In the genomic region with DNA sequence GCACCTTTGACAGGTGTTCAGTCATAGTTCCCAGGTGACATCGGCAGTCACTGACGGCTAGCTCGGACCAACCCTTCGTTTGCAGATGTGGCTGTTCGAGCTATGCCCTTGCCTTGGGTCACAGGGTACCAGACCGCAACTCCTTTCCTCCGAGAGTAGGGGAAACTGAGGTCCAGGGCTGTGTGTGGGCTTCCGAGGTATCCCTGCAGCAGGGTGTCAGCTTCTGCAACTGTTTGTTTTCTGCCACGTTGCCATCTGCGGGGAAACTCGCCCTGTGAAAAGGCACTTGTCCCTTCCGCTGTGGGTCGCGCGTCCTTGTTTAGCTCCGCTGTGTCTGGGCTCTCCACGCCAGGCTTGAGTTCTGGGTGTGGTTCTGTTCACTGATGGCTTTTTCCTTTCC, we compare ENCODE assay signal across 8 mouse cellular contexts. TPM values are rescaled to one million over a fixed set of nuclear protein-coding genes. Genes with fewer than 3 reads are reported as not detected.
A peak's percentile ranks its signal among the peaks of the same experiment; 100 is the strongest.
DNase-seq lines count a peak whose midpoint lies in the region; ATAC-seq lines count a peak whose summit lies in the region.

No protein-coding gene starts in this region.

- 10% methylated on average over 17 of the region's 17 CpGs for WGBS in embryonic facial prominence, embryonic 12.5 days
- WGBS in hindbrain, embryonic 11.5 days: 12% methylated on average over 17 of the region's 17 CpGs

- peaks cover 20% of the 10 kb centered on the region for H3K4me1 ChIP-seq in embryonic facial prominence, embryonic 12.5 days
- no peaks in the 10 kb centered on the region for H3K4me1 ChIP-seq in hindbrain, embryonic 11.5 days (replicated peaks; ENCODE audit: control insufficient read depth, insufficient read depth, low read length)

- no peaks in the 10 kb centered on the region for H3K36me3 ChIP-seq in embryonic facial prominence, embryonic 12.5 days
- H3K36me3 ChIP-seq in hindbrain, embryonic 11.5 days (ENCODE audit: control insufficient read depth, insufficient read depth, low read length): no peaks in the 10 kb centered on the region

- DNase-seq in right cerebral cortex, postnatal 14 days: peak; percentile 31
- no peak for DNase-seq in right cerebral cortex, adult 18-20 months
- DNase-seq in hindbrain, embryonic 11.5 days (ENCODE audit: low spot score): no peak
- DNase-seq in liver: peak; percentile 28
- no peak for DNase-seq in frontal cortex, postnatal 25 days (ENCODE audit: low spot score in 2 of 2)

- peak; percentile 52 for ATAC-seq in activated CD4-positive, CD25-positive, alpha-beta regulatory T cell, adult 4 months
- ATAC-seq in embryonic facial prominence, embryonic 12.5 days (ENCODE audit: insufficient number of reproducible peaks, insufficient read depth, low FRiP score, low TSS enrichment): no peak; the same call in 1 of the 2 replicates
- ATAC-seq in hindbrain, embryonic 11.5 days (ENCODE audit: low FRiP score): peak; percentile 71
- ATAC-seq in monocyte, adult 5-6 weeks (replicated peaks; ENCODE audit: insufficient number of reproducible peaks, low FRiP score, low TSS enrichment, poor library complexity, severe bottlenecking): 0 out of 2 replicates have a peak, but pooled peaks have one; percentile 8

- peak overlapping the region; percentile 98 for H3K4me2 ChIP-seq in embryonic facial prominence, embryonic 12.5 days (replicated peaks)
- H3K4me2 ChIP-seq in hindbrain, embryonic 11.5 days (replicated peaks; ENCODE audit: low read depth, low read length): peak overlapping the region; percentile 92

- peak overlapping the region; percentile 78 for H3K4me3 ChIP-seq in embryonic facial prominence, embryonic 12.5 days
- H3K4me3 ChIP-seq in hindbrain, embryonic 11.5 days (ENCODE audit: low read depth, low read length): peak overlapping the region; percentile 84

- H3K9me3 ChIP-seq in embryonic facial prominence, embryonic 12.5 days: no peaks in the 10 kb centered on the region
- no peaks in the 10 kb centered on the region for H3K9me3 ChIP-seq in hindbrain, embryonic 11.5 days (ENCODE audit: control insufficient read depth, low read length)

- peak overlapping the region; percentile 82 for H3K9ac ChIP-seq in embryonic facial prominence, embryonic 12.5 days
- peak overlapping the region; percentile 90 for H3K9ac ChIP-seq in hindbrain, embryonic 11.5 days (ENCODE audit: low read depth, low read length)

- 0 out of 2 replicates have a peak, but pooled peaks cover 3% of the 10 kb centered on the region for H3K27me3 ChIP-seq in embryonic facial prominence, embryonic 12.5 days
- H3K27me3 ChIP-seq in hindbrain, embryonic 11.5 days (ENCODE audit: control insufficient read depth, insufficient read depth, low read length): no peaks in the 10 kb centered on the region

- no peak overlapping the region for H3K27ac ChIP-seq in embryonic facial prominence, embryonic 12.5 days
- no peak overlapping the region for H3K27ac ChIP-seq in hindbrain, embryonic 11.5 days (ENCODE audit: low read depth, low read length)

RNA-seq across cellular contexts. Expression of a gene that starts 0.5 kb away (rescaled TPM):
- 1 to 10 TPM; 2.3 to 2.5 TPM for polyA plus RNA-seq in activated CD4-positive, CD25-positive, alpha-beta regulatory T cell, adult 4 months (2017; shearing (Covaris generic))
- polyA plus RNA-seq in embryonic facial prominence, embryonic 12.5 days (2016; fragmentation: Nextera tagmentation; extraction: Ambion mirVana): 1.7 and 2.0 TPM in 2 replicates
- polyA plus RNA-seq in hindbrain, embryonic 11.5 days (2014; fragmentation: Nextera tagmentation; extraction: Ambion mirVana): 2.0 and 3.2 TPM in 2 replicates
- total RNA-seq in monocyte, adult 5-6 weeks (2017): 5.2 to 11.1 TPM (median 8.1 TPM) in 3 replicates

RNA-seq across cellular contexts. Expression of a gene that starts 19.7 kb away (rescaled TPM):
- polyA plus RNA-seq in activated CD4-positive, CD25-positive, alpha-beta regulatory T cell, adult 4 months (2017; shearing (Covaris generic)): under 1 TPM in 1 of 2 experiments, not detected in 1; 0.37 TPM
- 0.15 and 0.39 TPM in 2 replicates for polyA plus RNA-seq in embryonic facial prominence, embryonic 12.5 days (2016; fragmentation: Nextera tagmentation; extraction: Ambion mirVana)
- polyA plus RNA-seq in hindbrain, embryonic 11.5 days (2014; fragmentation: Nextera tagmentation; extraction: Ambion mirVana): 0.65 and 0.67 TPM in 2 replicates
- not detected in 3 replicates for total RNA-seq in monocyte, adult 5-6 weeks (2017)

RNA-seq across cellular contexts. Expression of a gene that starts 53.1 kb away (rescaled TPM):
- 1 to 10 TPM in 1 of 2 experiments, under 1 TPM in 1; 0.36 to 1.2 TPM for polyA plus RNA-seq in activated CD4-positive, CD25-positive, alpha-beta regulatory T cell, adult 4 months (2017; shearing (Covaris generic))
- not detected in 2 replicates for polyA plus RNA-seq in embryonic facial prominence, embryonic 12.5 days (2016; fragmentation: Nextera tagmentation; extraction: Ambion mirVana)
- not detected in 2 replicates for polyA plus RNA-seq in hindbrain, embryonic 11.5 days (2014; fragmentation: Nextera tagmentation; extraction: Ambion mirVana)
- not detected in 3 replicates for total RNA-seq in monocyte, adult 5-6 weeks (2017)

Comparison
In these comparisons a context has a peak if more than half of its experiments do, and no peak if none do; other contexts are left out.
1. DNase-seq: peak in right cerebral cortex, postnatal 14 days (single experiment) and liver (single experiment); none in right cerebral cortex, adult 18-20 months (single experiment), hindbrain, embryonic 11.5 days (single experiment) and frontal cortex, postnatal 25 days (0 of 2).